Comparison of ENCODE assay signal across 9 mouse cellular contexts in the genomic region with DNA sequence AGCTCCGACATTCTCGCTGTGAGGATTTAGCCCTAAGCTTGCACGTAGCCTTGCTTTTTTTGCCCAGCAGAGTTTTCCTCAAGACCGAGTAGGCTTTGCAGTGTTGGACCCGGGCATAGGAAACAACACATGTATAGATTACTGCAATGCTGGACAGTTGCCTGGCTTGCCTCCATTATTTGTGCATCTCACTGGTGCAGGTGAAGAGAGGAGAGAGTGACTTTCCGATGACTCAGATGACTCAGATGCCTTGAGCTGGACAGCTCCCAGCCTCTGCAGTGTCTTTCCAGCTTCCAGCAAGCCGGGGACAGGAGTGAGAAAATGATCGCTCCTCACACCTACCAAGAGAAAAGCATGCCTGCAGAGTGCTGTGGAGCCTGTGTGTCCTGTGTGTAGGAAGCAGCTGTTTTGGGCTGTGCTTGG. TPM values are rescaled to one million over a fixed set of nuclear protein-coding genes. Genes with fewer than 3 reads are reported as not detected.
A peak's percentile ranks its signal among the peaks of the same experiment; 100 is the strongest.
DNase-seq lines count a peak whose midpoint lies in the region; ATAC-seq and TF ChIP-seq lines count a peak whose summit lies in the region.
"Had no signal": no experiment of that assay in that cellular context is flagged by ENCODE, and none has a peak within 500 bp of the region (broad histone marks: within the 10 kb centered on the region; RNA-seq: fewer than 3 reads in every experiment).

No protein-coding gene starts in this region.

- no peak overlapping the region for H3K4me3 ChIP-seq in heart, adult 2 months
- H3K4me3 ChIP-seq in heart, embryonic 10.5 days = no peak overlapping the region
- no peak overlapping the region for H3K4me3 ChIP-seq in embryonic facial prominence, embryonic 11.5 days (ENCODE audit: low read depth, low read length)
- H3K4me3 ChIP-seq: stomach, embryonic 15.5 days had no signal

- H3K36me3 ChIP-seq in heart, adult 2 months (ENCODE audit: control insufficient read depth, insufficient read depth, low read length) = peaks cover 33% of the 10 kb centered on the region
- H3K36me3 ChIP-seq in heart, embryonic 10.5 days = no peaks in the 10 kb centered on the region
- H3K36me3 ChIP-seq in embryonic facial prominence, embryonic 11.5 days (replicated peaks; ENCODE audit: control insufficient read depth, insufficient read depth, low read depth, low read length) = no peaks in the 10 kb centered on the region
- H3K36me3 ChIP-seq: stomach, embryonic 15.5 days had no signal

- no peak for TF ChIP-seq CTCF in heart, adult 2 months (IDR thresholded peaks at IDR 0.05)

- 0 out of 2 replicates have a peak, but pooled peaks have one; percentile 15 for TF ChIP-seq POLR2A in heart, adult 2 months (IDR thresholded peaks at IDR 0.05; ENCODE audit: insufficient read depth, low read depth, low read length)

- peak overlapping the region; percentile 29 for H3K27ac ChIP-seq in heart, adult 2 months
- H3K27ac ChIP-seq in heart, embryonic 10.5 days = no peak overlapping the region
- H3K27ac ChIP-seq in embryonic facial prominence, embryonic 11.5 days (replicated peaks; ENCODE audit: low read depth, low read length) = no peak overlapping the region
- H3K27ac ChIP-seq: stomach, embryonic 15.5 days had no signal

- H3K79me2 ChIP-seq in heart, adult 2 months (replicated peaks; ENCODE audit: control insufficient read depth, insufficient read depth, low read length) = peaks cover 11% of the 10 kb centered on the region

- H3K9ac ChIP-seq in heart, adult 2 months (ENCODE audit: low read depth, low read length) = no peak overlapping the region
- H3K9ac ChIP-seq in embryonic facial prominence, embryonic 11.5 days (replicated peaks; ENCODE audit: low read length) = no peak overlapping the region
- H3K9ac ChIP-seq: stomach, embryonic 15.5 days had no signal

- H3K27me3 ChIP-seq in heart, adult 2 months (ENCODE audit: control insufficient read depth, insufficient read depth, low read length) = no peaks in the 10 kb centered on the region
- no peaks in the 10 kb centered on the region for H3K27me3 ChIP-seq in heart, embryonic 10.5 days (ENCODE audit: insufficient read depth, poor library complexity, severe bottlenecking)
- no peaks in the 10 kb centered on the region for H3K27me3 ChIP-seq in embryonic facial prominence, embryonic 11.5 days (ENCODE audit: control insufficient read depth, insufficient read depth, low read length)
- H3K27me3 ChIP-seq: stomach, embryonic 15.5 days had no signal

- TF ChIP-seq EP300 in heart, adult 2 months (IDR thresholded peaks at IDR 0.05; ENCODE audit: insufficient read depth, low read depth, low read length) = 0 out of 2 replicates have a peak, but pooled peaks have one; percentile 14

- no peak overlapping the region for H3K4me2 ChIP-seq in embryonic facial prominence, embryonic 11.5 days (ENCODE audit: low read depth, low read length)
- H3K4me2 ChIP-seq: stomach, embryonic 15.5 days had no signal

- intact Hi-C loops in heart, adult 2 months (cut with DNase I) = loop anchor here (5.0 kb wide), 1 partner anchor 50 kb away; no protein-coding TSS in a partner anchor

- ATAC-seq in embryonic facial prominence, embryonic 11.5 days (replicated peaks; ENCODE audit: insufficient number of reproducible peaks, low FRiP score, low TSS enrichment, low read depth) = no peak

- DNase-seq in heart, adult 2 months = no peak
- no peak for DNase-seq in heart, embryonic 10.5 days (ENCODE audit: low spot score)
- DNase-seq in right cerebral cortex, adult 18-20 months = peak; percentile 74
- DNase-seq in right cerebral cortex, postnatal 4 days = no peak
- peak; percentile 55 for DNase-seq in embryonic facial prominence, embryonic 11.5 days (ENCODE audit: low spot score)
- DNase-seq in telencephalon, adult 2 months (ENCODE audit: low read depth, low spot score) = peak; percentile 76
- no peak for DNase-seq in layer of hippocampus, adult 11-12 months (ENCODE audit: low spot score)
- no peak for DNase-seq in ovary, adult 18-20 months (ENCODE audit: low spot score)

- peaks cover 31% of the 10 kb centered on the region for H3K4me1 ChIP-seq in heart, adult 2 months (ENCODE audit: control insufficient read depth, insufficient read depth, low read length)
- peaks cover 15% of the 10 kb centered on the region for H3K4me1 ChIP-seq in heart, embryonic 10.5 days
- H3K4me1 ChIP-seq in embryonic facial prominence, embryonic 11.5 days (ENCODE audit: control insufficient read depth, insufficient read depth, low read length) = no peaks in the 10 kb centered on the region

- no peaks in the 10 kb centered on the region for H3K9me3 ChIP-seq in heart, embryonic 10.5 days
- H3K9me3 ChIP-seq in embryonic facial prominence, embryonic 11.5 days (replicated peaks; ENCODE audit: control insufficient read depth, low read length) = no peaks in the 10 kb centered on the region
- H3K9me3 ChIP-seq: stomach, embryonic 15.5 days had no signal

- WGBS in heart, adult 2 months = 16% methylated on average over 8 of the region's 8 CpGs
- WGBS in heart, embryonic 10.5 days = 16% methylated on average over 8 of the region's 8 CpGs
- WGBS in embryonic facial prominence, embryonic 11.5 days = 25% methylated on average over 8 of the region's 8 CpGs

RNA-seq across cellular contexts. Expression of a gene that starts 21.4 kb away (rescaled TPM):
- total RNA-seq in heart, adult 2 months (2021) = 100 to 1,000 TPM; 121 to 142 TPM
- 40.3 and 47.1 TPM in 2 replicates for polyA plus RNA-seq in heart, adult 2 months (2012; rRNA removed)
- 1.4 and 1.6 TPM in 2 replicates for polyA plus RNA-seq in heart, embryonic 10.5 days (2016; fragmentation: Nextera tagmentation; extraction: Ambion mirVana)
- polyA plus RNA-seq in embryonic facial prominence, embryonic 11.5 days (2014; fragmentation: Nextera tagmentation; extraction: Ambion mirVana) = 0.81 and 1.0 TPM in 2 replicates

Comparison
In these comparisons a context has a peak if more than half of its experiments do, and no peak if none do; other contexts are left out.
1. DNase-seq: peak in right cerebral cortex, adult 18-20 months (single experiment), embryonic facial prominence, embryonic 11.5 days (single experiment) and telencephalon, adult 2 months (single experiment); none in heart, adult 2 months (0 of 2), heart, embryonic 10.5 days (single experiment), right cerebral cortex, postnatal 4 days (single experiment), layer of hippocampus, adult 11-12 months (single experiment) and ovary, adult 18-20 months (single experiment).
2. RNA of a gene that starts 21.4 kb away (polyA plus RNA-seq): 40.3 to 47.1 TPM in heart, adult 2 months; 1.4 to 1.6 TPM in heart, embryonic 10.5 days and 0.81 to 1.0 TPM in embryonic facial prominence, embryonic 11.5 days; every median in the first group is over 10 times any median in the second.